Mouse (Mus musculus) limb, embryonic 12.5 days (tissue): ENCODE results near the gene Camta1. TPM values are rescaled to one million over a fixed set of nuclear protein-coding genes. Genes with fewer than 3 reads are reported as not detected.
"Not testable (repeated sequence)": the region's sequence is repeated elsewhere in the genome, so short reads cannot be mapped to it uniquely, and the experiment has no call there.

ENCODE experiments used
- ATAC-seq: fragments of 200-750 bp; cut with Nextera tagmentation; 2 replicates; pipeline ENCODE4 v1.8.0; 2017; ENCODE audit warnings: low read depth, moderate TSS enrichment; ENCODE audit not compliant: insufficient number of reproducible peaks, insufficient read depth, low FRiP score, low TSS enrichment
- H3K27ac ChIP-seq: fragments of 300-500 bp; sonication (generic); 2 replicates; pipeline ENCODE4 v1.5.1; 2016; ENCODE audit warnings: mild to moderate bottlenecking, moderate library complexity
- H3K27me3 ChIP-seq: fragments of 300-500 bp; sonication (generic); 2 replicates; pipeline ENCODE4 v1.6.1; 2016; ENCODE audit warnings: mild to moderate bottlenecking, moderate library complexity
- H3K36me3 ChIP-seq: fragments of 300-500 bp; sonication (generic); 2 replicates; pipeline ENCODE4 v1.6.1; 2016; ENCODE audit warnings: mild to moderate bottlenecking, moderate library complexity
- H3K4me1 ChIP-seq: fragments of 300-500 bp; sonication (generic); replicated peaks from 2 replicates; pipeline ENCODE4 v1.6.1; 2016
- H3K4me2 ChIP-seq: fragments of 300-500 bp; sonication (generic); 2 replicates; pipeline ENCODE4 v1.6.1; 2016; ENCODE audit warnings: mild to moderate bottlenecking, moderate library complexity
- H3K4me3 ChIP-seq: fragments of 300-500 bp; sonication (generic); replicated peaks from 2 replicates; pipeline ENCODE4 v1.5.1; 2016; ENCODE audit warnings: mild to moderate bottlenecking
- H3K9ac ChIP-seq: fragments of 300-500 bp; sonication (generic); replicated peaks from 2 replicates; pipeline ENCODE4 v1.6.1; 2016; ENCODE audit warnings: mild to moderate bottlenecking, moderate library complexity
- H3K9me3 ChIP-seq: fragments of 300-500 bp; sonication (generic); 2 replicates; pipeline ENCODE4 v1.6.1; 2016; ENCODE audit warnings: mild to moderate bottlenecking, moderate library complexity
- WGBS: fragments of 180-500 bp; shearing (Covaris S2); methylation state at CpG from one replicate; pipeline ENCODE4 v1.1.7; 2016; 5-methylcytosine and 5-hydroxymethylcytosine counted together
- polyA plus RNA-seq: library from polyadenylated mRNA; unstranded; fragments of >200 nt; fragmentation: Nextera tagmentation; extraction: Ambion mirVana; gene quantifications from 2 replicates; pipeline ENCODE4 v1.2.1, GENCODE M21; 2016

The Camta1 gene
- polyA plus RNA-seq, 1 experiment from 2014 or later, result 106 TPM

GRCm38 (mm10) chr4:151046524-151046923, 815.2 kb downstream of the Camta1 start:
- H3K4me1 ChIP-seq, result peaks cover 14% of the 10 kb centered on the region
- peaks cover 48% of the 10 kb centered on the region for H3K36me3 ChIP-seq
- no peak overlapping the region for H3K4me2 ChIP-seq
- H3K9ac ChIP-seq, result no peak overlapping the region
- no peak overlapping the region for H3K27ac ChIP-seq
- 92% methylated on average over 3 of the region's 3 CpGs for WGBS
- ATAC-seq, result no peak
- no peak overlapping the region for H3K4me3 ChIP-seq
- no peaks in the 10 kb centered on the region for H3K27me3 ChIP-seq
- no peaks in the 10 kb centered on the region for H3K9me3 ChIP-seq

DNA sequence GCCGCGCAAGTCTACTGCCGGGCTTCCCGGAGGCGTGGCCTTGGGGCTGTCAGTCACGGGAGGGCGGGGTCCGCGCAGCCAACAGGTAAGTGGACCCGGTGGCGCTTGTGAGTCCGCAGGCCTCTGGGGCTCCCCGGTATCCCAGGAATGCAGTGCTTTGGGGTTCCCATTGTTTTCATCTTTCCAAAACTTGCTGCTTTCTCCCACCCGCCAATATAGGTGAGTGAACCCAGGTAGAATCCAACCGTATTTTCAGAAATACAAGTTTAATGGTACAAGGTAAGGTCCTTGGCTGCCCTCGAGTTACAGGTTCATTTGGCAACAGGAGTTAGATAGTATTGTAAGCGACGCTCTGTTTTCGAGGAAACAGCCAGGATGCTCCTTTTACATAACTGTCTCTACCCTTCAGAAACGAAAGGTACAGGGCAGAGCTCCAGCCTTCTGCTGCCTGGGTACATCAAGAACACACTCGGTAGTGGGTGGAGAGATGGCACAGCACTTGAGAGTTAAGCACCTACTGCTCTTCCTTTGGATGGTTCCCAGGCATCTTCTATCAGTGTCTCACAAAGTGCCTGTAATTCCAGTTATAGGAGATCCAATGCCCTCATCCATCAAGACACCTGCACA, 816.6 kb downstream of the Camta1 start:
- no peak for ATAC-seq
- WGBS, result 4% methylated on average over 21 of the region's 21 CpGs
- peaks cover 14% of the 10 kb centered on the region for H3K4me1 ChIP-seq
- peak overlapping the region; percentile 99 for H3K4me2 ChIP-seq
- H3K4me3 ChIP-seq, result peak overlapping the region; percentile 63
- H3K36me3 ChIP-seq, result peaks cover 36% of the 10 kb centered on the region
- no peaks in the 10 kb centered on the region for H3K27me3 ChIP-seq
- 0 out of 2 replicates have a peak overlapping the region, but pooled peaks have one; percentile 12 for H3K27ac ChIP-seq
- no peaks in the 10 kb centered on the region for H3K9me3 ChIP-seq
- peak overlapping the region; percentile 37; the same call in 1 of the 2 replicates for H3K9ac ChIP-seq

GRCm38 (mm10) chr4:151044037-151044943, 817.4 kb downstream of the Camta1 start, which contains the start of gene Per3:
Gene Per3, minus strand, starts transcription at chr4:151044665.
- H3K4me3 ChIP-seq, result peak within 1 kb of the TSS; percentile 63
- peak within 1 kb of the TSS; percentile 78 for H3K27ac ChIP-seq
- H3K4me2 ChIP-seq, result peak within 1 kb of the TSS; percentile 99
- peak within 1 kb of the TSS; percentile 69 for H3K9ac ChIP-seq
- H3K36me3 ChIP-seq, result peaks cover 28% of the 10 kb centered on the region
- peaks cover 14% of the 10 kb centered on the region for H3K4me1 ChIP-seq
- ATAC-seq, result peak; percentile 99
- H3K9me3 ChIP-seq, result no peaks in the 10 kb centered on the region
- H3K27me3 ChIP-seq, result no peaks in the 10 kb centered on the region
- under 1% methylated on average over 65 of the region's 79 CpGs for WGBS

DNA sequence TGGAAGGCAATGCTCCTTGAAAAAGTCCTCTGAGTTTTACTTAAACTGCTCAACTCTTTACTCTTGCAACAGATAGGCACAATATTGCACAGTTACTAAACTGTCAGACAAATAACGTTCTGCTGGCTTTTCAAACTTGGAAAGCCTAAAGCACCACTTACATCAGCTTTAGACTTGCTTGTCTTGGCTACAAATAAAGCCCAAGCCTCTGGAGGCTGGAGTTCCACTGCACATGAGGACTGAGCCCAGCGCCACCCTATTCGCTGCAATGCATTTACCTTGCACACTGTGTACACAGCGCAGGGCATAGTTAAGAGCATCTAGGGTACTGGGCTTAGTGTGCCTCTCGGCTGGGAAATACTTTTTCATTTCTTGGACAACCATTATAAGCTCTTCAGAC, 818.4 kb downstream of the Camta1 start:
- Histone ChIP-seq H3K4me1 (peaks cover 14% of the 10 kb centered on the region), H3K4me2 (peak overlapping the region; percentile 99), H3K9ac (peak overlapping the region; percentile 69; the same call in 1 of the 2 replicates), H3K27me3 (no peaks in the 10 kb centered on the region), H3K9me3 (no peaks in the 10 kb centered on the region), H3K27ac (no peak overlapping the region), H3K36me3 (peaks cover 18% of the 10 kb centered on the region), H3K4me3 (peak overlapping the region; percentile 63)
- no peak for ATAC-seq
- WGBS, result 48% methylated on average over 5 of the region's 5 CpGs

DNA sequence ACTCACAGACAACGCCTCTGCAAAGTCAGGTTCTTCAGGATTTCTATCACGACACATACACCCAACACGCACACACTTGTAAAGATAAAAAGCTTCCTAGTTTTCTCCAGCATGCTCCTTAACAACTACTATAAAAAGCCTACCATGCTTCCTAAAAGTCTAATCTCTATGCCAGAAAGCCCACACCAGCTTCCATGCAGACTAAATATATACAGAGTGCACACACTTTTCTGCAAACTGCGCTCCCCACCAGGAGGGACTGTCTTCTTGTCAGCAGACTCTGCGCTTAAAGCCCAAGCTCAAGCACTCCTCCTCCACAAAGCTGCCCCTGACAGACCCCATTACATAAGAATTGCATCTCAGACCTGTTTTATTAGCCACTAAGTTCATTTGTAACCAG, 820.2 kb downstream of the Camta1 start:
- H3K36me3 ChIP-seq, result peaks cover 2% of the 10 kb centered on the region
- 77% methylated on average over 5 of the region's 5 CpGs for WGBS
- H3K27ac ChIP-seq, result no peak overlapping the region
- H3K4me1 ChIP-seq, result peaks cover 14% of the 10 kb centered on the region
- no peaks in the 10 kb centered on the region for H3K27me3 ChIP-seq
- H3K4me2 ChIP-seq, result no peak overlapping the region
- no peak for ATAC-seq
- H3K9me3 ChIP-seq, result no peaks in the 10 kb centered on the region
- no peak overlapping the region; the same call in 1 of the 2 replicates for H3K9ac ChIP-seq
- no peak overlapping the region for H3K4me3 ChIP-seq

DNA sequence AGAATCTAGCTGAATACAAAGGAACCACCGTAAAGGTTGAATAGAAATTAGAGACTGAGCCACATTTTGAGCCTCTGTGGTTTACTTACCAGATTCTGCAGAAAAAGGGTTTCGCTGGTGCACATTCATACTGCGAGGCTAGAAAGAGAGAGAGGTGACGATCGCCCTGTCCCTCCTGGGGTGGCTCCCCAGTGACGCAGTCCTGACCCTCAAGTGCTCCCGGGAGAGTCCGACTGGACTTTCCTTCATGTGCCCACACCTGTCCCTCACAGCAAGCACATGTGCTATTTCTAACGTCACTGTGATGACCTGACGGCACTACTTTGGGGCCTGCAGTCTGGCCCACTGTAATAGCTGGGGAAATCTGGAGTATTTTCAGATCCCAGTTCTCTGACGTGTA, 823.9 kb downstream of the Camta1 start:
- no peak overlapping the region for H3K27ac ChIP-seq
- H3K4me1 ChIP-seq, result 0 out of 2 replicates have a peak, but pooled peaks cover 3% of the 10 kb centered on the region
- 92% methylated on average over 11 of the region's 11 CpGs for WGBS
- no peaks in the 10 kb centered on the region for H3K27me3 ChIP-seq
- H3K9ac ChIP-seq, result no peak overlapping the region
- no peak overlapping the region for H3K4me2 ChIP-seq
- H3K9me3 ChIP-seq, result no peaks in the 10 kb centered on the region
- H3K36me3 ChIP-seq, result peaks cover 3% of the 10 kb centered on the region; the same call in 1 of the 2 replicates
- no peak for ATAC-seq
- H3K4me3 ChIP-seq, result no peak overlapping the region

DNA sequence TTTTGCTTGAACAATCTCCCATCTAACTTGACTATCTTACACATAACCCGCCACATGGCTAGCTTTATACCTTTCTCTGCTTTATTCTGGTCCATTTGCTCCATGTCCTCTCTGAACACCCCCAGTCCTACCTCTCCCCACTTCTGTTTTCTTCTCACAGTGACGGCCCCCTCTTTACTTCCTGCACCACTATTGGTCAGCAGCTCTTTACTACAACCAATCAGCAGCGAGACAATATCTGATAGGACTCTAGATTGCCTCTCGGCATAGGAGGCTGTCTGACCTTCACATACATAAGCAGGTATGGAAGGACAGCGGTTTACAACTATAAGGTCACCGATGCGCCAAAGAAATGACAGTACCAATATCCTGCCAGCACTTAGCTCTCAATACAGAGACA, 825.2 kb downstream of the Camta1 start:
- Histone ChIP-seq H3K36me3 (peaks cover 3% of the 10 kb centered on the region; the same call in 1 of the 2 replicates), H3K9ac (no peak overlapping the region), H3K27me3 (no peaks in the 10 kb centered on the region), H3K4me2 (no peak overlapping the region), H3K4me3 (no peak overlapping the region), H3K9me3 (no peaks in the 10 kb centered on the region), H3K27ac (no peak overlapping the region), H3K4me1 (0 out of 2 replicates have a peak, but pooled peaks cover under 1% of the 10 kb centered on the region)
- ATAC-seq, result no peak
- 86% methylated on average over 7 of the region's 7 CpGs for WGBS

GRCm38 (mm10) chr4:151027001-151027400, 834.7 kb downstream of the Camta1 start:
- H3K4me3 ChIP-seq, result no peak overlapping the region
- no peak for ATAC-seq
- no peaks in the 10 kb centered on the region for H3K9me3 ChIP-seq
- no peak overlapping the region for H3K9ac ChIP-seq
- no peak overlapping the region for H3K27ac ChIP-seq
- H3K36me3 ChIP-seq, result peaks cover 21% of the 10 kb centered on the region
- no peak overlapping the region for H3K4me2 ChIP-seq
- 47% methylated on average over 6 of the region's 6 CpGs for WGBS
- no peaks in the 10 kb centered on the region for H3K4me1 ChIP-seq
- no peaks in the 10 kb centered on the region for H3K27me3 ChIP-seq

- Histone ChIP-seq H3K9ac (no peak overlapping the region), H3K4me3 (no peak overlapping the region), H3K4me1 (no peaks in the 10 kb centered on the region), H3K36me3 (peaks cover 30% of the 10 kb centered on the region), H3K27ac (no peak overlapping the region), H3K4me2 (no peak overlapping the region), H3K9me3 (no peaks in the 10 kb centered on the region), H3K27me3 (no peaks in the 10 kb centered on the region)
- 90% methylated on average over 9 of the region's 9 CpGs for WGBS
- ATAC-seq, result no peak
Observed at GRCm38 (mm10) chr4:151024152-151024551, 837.5 kb downstream of the Camta1 start.

GRCm38 (mm10) chr4:151017356-151017755, 844.3 kb downstream of the Camta1 start:
- H3K9ac ChIP-seq, H3K9me3 ChIP-seq, H3K27ac ChIP-seq, H3K4me3 ChIP-seq, ATAC-seq, H3K4me1 ChIP-seq, H3K4me2 ChIP-seq, H3K27me3 ChIP-seq: not testable (repeated sequence)
- 88% methylated on average over 1 of the region's 1 CpGs for WGBS
- peaks cover 51% of the 10 kb centered on the region for H3K36me3 ChIP-seq

- H3K4me2 ChIP-seq, result no peak overlapping the region
- WGBS, result 30% methylated on average over 10 of the region's 10 CpGs
- peaks cover 49% of the 10 kb centered on the region for H3K36me3 ChIP-seq
- no peak for ATAC-seq
- H3K4me3 ChIP-seq, result no peak overlapping the region
- no peaks in the 10 kb centered on the region for H3K9me3 ChIP-seq
- H3K27me3 ChIP-seq, result no peaks in the 10 kb centered on the region
- no peaks in the 10 kb centered on the region; the same call in 1 of the 2 replicates for H3K4me1 ChIP-seq
- H3K27ac ChIP-seq, result no peak overlapping the region
- no peak overlapping the region for H3K9ac ChIP-seq
Observed at GRCm38 (mm10) chr4:151015946-151016345, 845.7 kb downstream of the Camta1 start.
